Mouse (Mus musculus) stomach, embryonic 16.5 days (tissue): ENCODE measurements around the gene Mcts2. TPM values are rescaled to one million over a fixed set of nuclear protein-coding genes. Genes with fewer than 3 reads are reported as not detected.

Experiments
- ATAC-seq: fragments of 200-750 bp; cut with Nextera tagmentation; 2 replicates; pipeline ENCODE4 v1.8.0; 2017; ENCODE audit warnings: moderate number of reproducible peaks, moderate TSS enrichment; ENCODE audit not compliant: insufficient read depth, low FRiP score
- H3K27ac ChIP-seq: fragments of 300-500 bp; sonication (generic); 2 replicates; pipeline ENCODE4 v1.5.1; 2014; ENCODE audit warnings: low read length
- H3K27me3 ChIP-seq: fragments of 300-500 bp; sonication (generic); 2 replicates; pipeline ENCODE4 v1.6.1; 2014; ENCODE audit warnings: low read length, control low read depth, mixed read lengths; ENCODE audit not compliant: control insufficient read depth, insufficient read depth
- H3K36me3 ChIP-seq: fragments of 300-500 bp; sonication (generic); 2 replicates; pipeline ENCODE4 v1.6.1; 2014; ENCODE audit warnings: low read length; ENCODE audit not compliant: control insufficient read depth, insufficient read depth
- H3K4me1 ChIP-seq: fragments of 300-500 bp; sonication (generic); 2 replicates; pipeline ENCODE4 v1.6.1; 2014; ENCODE audit warnings: low read length, control low read depth, mixed read lengths; ENCODE audit not compliant: control insufficient read depth, insufficient read depth
- H3K4me2 ChIP-seq: fragments of 300-500 bp; sonication (generic); 2 replicates; pipeline ENCODE4 v1.6.1; 2014; ENCODE audit warnings: low read depth, low read length, mixed read lengths
- H3K4me3 ChIP-seq: fragments of 300-500 bp; sonication (generic); replicated peaks from 2 replicates; pipeline ENCODE4 v1.5.1; 2014; ENCODE audit warnings: mild to moderate bottlenecking, low read length
- H3K9ac ChIP-seq: fragments of 300-500 bp; sonication (generic); 2 replicates; pipeline ENCODE4 v1.6.1; 2014; ENCODE audit warnings: low read length
- H3K9me3 ChIP-seq: fragments of 300-500 bp; sonication (generic); replicated peaks from 2 replicates; pipeline ENCODE4 v1.6.1; 2016; ENCODE audit warnings: low read length, control low read depth; ENCODE audit not compliant: control insufficient read depth
- WGBS: fragments of 180-500 bp; shearing (Covaris S2); extraction: QIAGEN DNeasy Blood & Tissue Kit; methylation state at CpG from one replicate; pipeline ENCODE4 v1.1.7; 2014; 5-methylcytosine and 5-hydroxymethylcytosine counted together
- polyA plus RNA-seq: library from polyadenylated mRNA; unstranded; fragments of >200 nt; fragmentation: Nextera tagmentation; extraction: Ambion mirVana; gene quantifications from 2 replicates; pipeline ENCODE4 v1.2.1, GENCODE M21; 2015

The Mcts2 gene
- polyA plus RNA-seq, 1 experiment from 2014 or later, result 24.0 TPM

DNA sequence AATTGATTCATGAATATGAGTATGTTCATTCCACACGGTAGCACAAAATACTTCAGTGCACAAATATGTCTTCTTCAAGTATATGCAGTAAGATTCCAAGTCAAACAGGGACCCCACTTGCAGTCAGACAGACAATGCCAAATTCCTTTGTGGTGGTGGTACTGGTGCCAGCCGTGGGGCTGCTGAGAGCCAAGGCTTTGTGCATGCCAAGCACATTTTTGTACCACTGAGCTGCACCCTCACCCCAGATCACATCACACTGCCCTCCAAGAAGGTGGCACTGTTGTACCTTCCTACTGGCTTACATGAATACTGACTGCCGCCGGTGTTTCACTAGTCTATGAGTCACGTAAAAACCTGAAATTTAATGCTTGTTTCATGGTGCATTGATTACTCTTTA, 7.9 kb upstream of the Mcts2 start:
- Histone ChIP-seq H3K27me3 (no peaks in the 10 kb centered on the region), H3K4me3 (no peak overlapping the region), H3K9ac (no peak overlapping the region), H3K36me3 (peaks cover 18% of the 10 kb centered on the region), H3K4me1 (peaks cover 3% of the 10 kb centered on the region; the same call in 1 of the 2 replicates), H3K9me3 (no peaks in the 10 kb centered on the region), H3K27ac (no peak overlapping the region), H3K4me2 (no peak overlapping the region)
- WGBS, result 85% methylated on average over 5 of the region's 5 CpGs
- ATAC-seq, result no peak

DNA sequence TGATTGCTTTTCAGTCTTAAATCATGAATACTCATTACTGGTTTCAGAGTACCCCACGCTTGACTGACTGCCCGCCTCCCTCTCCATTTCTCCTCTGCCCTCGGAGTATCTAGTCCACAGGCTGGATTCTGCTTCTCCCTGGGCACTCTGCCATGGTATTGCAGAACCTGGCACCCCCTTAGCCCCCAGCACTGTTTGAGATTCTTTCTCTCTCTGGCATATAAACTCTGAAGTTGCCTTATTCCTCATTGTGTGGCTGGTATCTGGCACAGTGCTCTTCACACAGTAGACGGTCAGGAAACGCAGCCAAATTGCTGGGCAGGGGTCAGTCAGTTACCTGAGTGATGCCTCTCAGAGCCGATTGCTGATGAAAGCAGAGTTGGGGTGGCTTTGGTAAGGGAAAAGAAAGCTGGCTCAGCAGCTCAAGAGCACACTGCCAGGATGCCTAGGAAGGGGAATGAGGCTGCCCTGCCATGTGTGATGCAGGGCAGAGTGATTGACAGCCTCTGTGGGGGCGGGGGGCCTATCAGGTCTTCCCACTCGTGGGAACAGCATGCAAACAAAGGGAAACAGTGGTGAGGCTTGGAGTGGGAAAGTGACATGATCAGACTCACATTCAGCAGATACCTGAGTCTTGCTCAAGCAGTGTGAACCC, 7.0 kb upstream of the Mcts2 start:
- ATAC-seq, result no peak

DNA sequence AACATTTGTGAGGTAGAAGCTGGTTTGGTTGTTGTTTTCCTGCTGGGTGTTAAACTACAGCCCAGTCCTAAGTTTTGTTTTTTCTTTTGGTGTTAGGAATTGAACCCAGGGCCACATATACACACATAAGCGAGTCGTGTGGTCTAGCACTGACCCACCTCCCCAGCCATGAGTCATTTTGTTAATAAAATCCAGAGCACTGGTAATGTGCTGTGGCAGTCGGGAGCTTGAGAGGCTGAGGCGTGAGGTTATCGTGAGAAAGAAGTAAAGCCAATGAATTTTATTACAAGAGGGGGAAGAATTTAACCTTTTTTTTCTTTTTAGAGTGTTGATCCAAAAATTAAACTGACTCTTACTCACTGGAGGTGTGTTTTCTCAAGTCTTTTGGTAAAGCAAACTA, 3.7 kb upstream of the Mcts2 start:
- H3K36me3 ChIP-seq, result peaks cover 47% of the 10 kb centered on the region
- no peak overlapping the region for H3K4me2 ChIP-seq
- no peak overlapping the region for H3K9ac ChIP-seq
- WGBS, result 86% methylated on average over 5 of the region's 5 CpGs
- no peak overlapping the region for H3K4me3 ChIP-seq
- H3K4me1 ChIP-seq, result no peaks in the 10 kb centered on the region
- no peak overlapping the region for H3K27ac ChIP-seq
- no peaks in the 10 kb centered on the region for H3K27me3 ChIP-seq
- no peaks in the 10 kb centered on the region; the same call in 1 of the 2 replicates for H3K9me3 ChIP-seq
- ATAC-seq, result no peak

More for the DNA sequence above, 7.0 kb upstream of the Mcts2 start:
- H3K9ac ChIP-seq, result no peak overlapping the region
- H3K36me3 ChIP-seq, result peaks cover 23% of the 10 kb centered on the region
- H3K4me2 ChIP-seq, result no peak overlapping the region
- no peak overlapping the region for H3K27ac ChIP-seq
- no peaks in the 10 kb centered on the region for H3K9me3 ChIP-seq
- 85% methylated on average over 8 of the region's 8 CpGs for WGBS
- no peak overlapping the region for H3K4me3 ChIP-seq
- H3K27me3 ChIP-seq, result no peaks in the 10 kb centered on the region
- no peaks in the 10 kb centered on the region for H3K4me1 ChIP-seq

DNA sequence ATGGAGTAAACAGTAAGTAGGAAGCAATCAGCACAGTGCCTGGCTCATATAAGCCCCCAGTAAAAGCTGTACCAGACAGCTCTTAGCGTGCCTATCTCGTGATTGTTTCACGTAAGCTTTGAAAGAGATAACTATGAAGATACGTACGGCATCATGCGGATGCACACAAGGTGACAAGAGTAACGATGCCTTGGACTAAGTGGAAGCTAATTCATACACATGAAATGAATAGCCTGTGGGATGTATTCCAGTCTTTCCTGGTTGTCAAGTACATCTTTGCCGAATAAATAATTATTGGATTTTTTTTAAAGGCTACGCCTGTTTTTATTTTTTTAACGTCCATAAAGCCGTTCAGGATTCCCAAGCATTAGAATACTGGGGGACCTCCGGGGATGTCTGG, 436 bp upstream of the Mcts2 start:
- H3K36me3 ChIP-seq, result peaks cover 51% of the 10 kb centered on the region
- H3K4me2 ChIP-seq, result peak overlapping the region; percentile 31; the same call in 1 of the 2 replicates
- ATAC-seq, result 0 out of 2 replicates have a peak, but pooled peaks have one; percentile 1
- peak overlapping the region; percentile 12 for H3K27ac ChIP-seq
- H3K27me3 ChIP-seq, result no peaks in the 10 kb centered on the region
- no peaks in the 10 kb centered on the region; the same call in 1 of the 2 replicates for H3K9me3 ChIP-seq
- 48% methylated on average over 12 of the region's 12 CpGs for WGBS
- H3K4me3 ChIP-seq, result peak overlapping the region; percentile 2; the same call in 1 of the 2 replicates
- H3K4me1 ChIP-seq, result no peaks in the 10 kb centered on the region
- 0 out of 2 replicates have a peak overlapping the region, but pooled peaks have one; percentile 17 for H3K9ac ChIP-seq

DNA sequence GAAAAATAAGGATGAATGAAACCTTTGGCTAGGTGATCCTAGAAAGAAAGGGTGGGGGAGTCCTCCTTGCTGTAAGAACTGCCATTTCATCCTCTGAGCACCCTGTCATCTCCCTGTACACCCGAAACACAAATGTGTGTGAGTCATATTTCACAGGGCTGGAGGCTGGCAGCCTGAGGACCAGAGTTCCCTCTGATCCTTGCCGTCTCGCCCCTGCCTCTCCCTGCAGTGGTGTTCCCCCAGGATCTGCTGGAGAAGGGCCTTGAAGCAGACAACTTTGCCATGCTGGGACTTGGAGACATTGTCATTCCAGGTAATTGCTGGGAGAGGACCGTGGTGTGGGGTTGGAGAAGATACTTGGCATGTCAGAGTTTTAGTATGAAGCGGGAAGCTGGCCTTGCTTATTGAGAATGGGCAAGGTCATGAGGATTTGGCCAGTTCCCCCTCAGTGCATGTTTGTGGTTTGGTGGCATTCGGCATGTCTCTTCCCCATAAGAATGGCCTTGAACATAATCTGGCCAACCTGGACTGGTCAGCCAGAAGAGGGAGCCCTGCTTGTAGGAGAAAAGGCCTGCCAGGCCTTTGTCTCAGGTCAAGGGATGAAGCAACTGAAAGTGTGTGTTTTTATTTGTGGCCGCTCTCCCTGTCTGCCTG, 4.9 kb downstream of the Mcts2 start:
- H3K9ac ChIP-seq, result no peak overlapping the region
- no peak overlapping the region for H3K27ac ChIP-seq
- no peaks in the 10 kb centered on the region for H3K9me3 ChIP-seq
- H3K27me3 ChIP-seq, result no peaks in the 10 kb centered on the region
- H3K36me3 ChIP-seq, result peaks cover 27% of the 10 kb centered on the region
- H3K4me3 ChIP-seq, result no peak overlapping the region
- no peak overlapping the region for H3K4me2 ChIP-seq
- ATAC-seq, result no peak
- WGBS, result 69% methylated on average over 7 of the region's 7 CpGs
- H3K4me1 ChIP-seq, result peaks cover 8% of the 10 kb centered on the region

DNA sequence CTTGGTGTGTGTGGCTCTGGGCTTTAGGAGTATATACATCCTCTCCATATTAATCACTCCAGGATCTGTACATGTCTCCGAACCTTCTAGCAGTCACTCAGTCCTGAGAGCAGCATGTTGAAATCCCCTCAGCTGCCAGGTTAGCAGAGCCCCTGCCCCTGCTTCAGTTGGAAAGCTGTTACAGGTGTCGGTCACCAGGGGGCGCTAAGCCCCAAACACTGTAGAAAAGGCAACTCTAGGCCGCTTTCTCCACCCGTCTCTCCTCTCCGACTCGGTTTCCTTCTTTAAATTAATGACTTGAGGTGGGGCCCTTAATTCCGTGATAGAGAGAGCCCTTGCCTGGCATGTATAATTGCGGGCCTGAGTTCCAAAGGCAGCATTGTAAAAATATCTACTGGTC, 6.4 kb downstream of the Mcts2 start:
- peak overlapping the region; percentile 23; the same call in 1 of the 2 replicates for H3K4me3 ChIP-seq
- H3K36me3 ChIP-seq, result peaks cover 16% of the 10 kb centered on the region
- WGBS, result 10% methylated on average over 9 of the region's 9 CpGs
- peak overlapping the region; percentile 39; the same call in 1 of the 2 replicates for H3K27ac ChIP-seq
- no peaks in the 10 kb centered on the region for H3K9me3 ChIP-seq
- H3K9ac ChIP-seq, result peak overlapping the region; percentile 61
- H3K27me3 ChIP-seq, result no peaks in the 10 kb centered on the region
- ATAC-seq, result peak; percentile 38; the same call in 1 of the 2 replicates
- H3K4me1 ChIP-seq, result peaks cover 8% of the 10 kb centered on the region
- peak overlapping the region; percentile 50 for H3K4me2 ChIP-seq

DNA sequence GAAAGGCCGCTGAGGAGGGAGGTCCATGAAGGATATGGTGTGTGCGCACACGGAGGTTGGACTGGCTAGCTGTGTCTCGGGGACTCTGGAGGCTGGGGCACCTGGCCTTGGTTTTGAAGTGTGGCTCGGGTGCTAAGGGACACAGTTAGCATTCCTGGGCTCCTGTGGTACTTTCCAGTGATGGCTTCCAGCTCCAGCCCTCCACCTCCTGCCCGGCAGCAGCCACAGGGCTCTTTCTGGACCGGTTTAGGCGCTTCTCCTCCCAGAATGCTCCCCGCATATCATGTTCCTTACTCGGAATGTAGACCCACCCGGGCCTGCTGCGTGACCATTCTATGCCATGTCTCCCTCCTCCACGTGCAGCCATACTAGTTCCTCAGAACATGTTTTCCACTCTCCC, 6.9 kb downstream of the Mcts2 start:
- Histone ChIP-seq H3K9ac (peak overlapping the region; percentile 61), H3K4me3 (peak overlapping the region; percentile 23; the same call in 1 of the 2 replicates)

DNA sequence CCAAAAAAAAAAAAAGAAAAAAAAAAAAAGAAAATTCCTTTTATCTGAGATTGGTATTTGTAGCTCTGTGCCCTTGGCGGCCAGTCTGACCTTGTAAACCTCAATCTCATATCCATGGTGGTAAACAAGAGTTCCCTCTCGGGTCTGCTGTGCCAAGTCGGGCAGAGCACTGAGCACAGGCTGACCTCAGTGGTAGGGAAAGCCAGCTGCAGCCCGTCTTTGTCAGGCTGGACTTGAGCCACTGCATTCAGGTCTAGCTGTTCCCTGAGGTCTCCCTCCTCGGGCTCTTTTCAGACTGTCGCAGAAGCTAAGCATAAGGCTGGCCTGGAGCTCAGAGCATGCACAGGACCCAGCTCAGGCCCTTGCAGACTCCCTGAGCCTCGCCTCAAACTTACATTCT, 7.9 kb downstream of the Mcts2 start:
- H3K36me3 ChIP-seq, result peaks cover 7% of the 10 kb centered on the region
- 51% methylated on average over 7 of the region's 7 CpGs for WGBS
- no peak overlapping the region for H3K4me3 ChIP-seq
- H3K9me3 ChIP-seq, result no peaks in the 10 kb centered on the region
- H3K4me1 ChIP-seq, result peaks cover 11% of the 10 kb centered on the region
- H3K27me3 ChIP-seq, result no peaks in the 10 kb centered on the region
- H3K4me2 ChIP-seq, result no peak overlapping the region
- no peak overlapping the region for H3K27ac ChIP-seq
- no peak overlapping the region for H3K9ac ChIP-seq
- ATAC-seq, result no peak

More for the DNA sequence above, 6.9 kb downstream of the Mcts2 start:
- H3K36me3 ChIP-seq, result peaks cover 16% of the 10 kb centered on the region
- H3K9me3 ChIP-seq, result no peaks in the 10 kb centered on the region
- peaks cover 10% of the 10 kb centered on the region for H3K4me1 ChIP-seq
- H3K4me2 ChIP-seq, result peak overlapping the region; percentile 50
- H3K27me3 ChIP-seq, result no peaks in the 10 kb centered on the region
- 85% methylated on average over 13 of the region's 13 CpGs for WGBS
- peak overlapping the region; percentile 39; the same call in 1 of the 2 replicates for H3K27ac ChIP-seq
- ATAC-seq, result no peak

DNA sequence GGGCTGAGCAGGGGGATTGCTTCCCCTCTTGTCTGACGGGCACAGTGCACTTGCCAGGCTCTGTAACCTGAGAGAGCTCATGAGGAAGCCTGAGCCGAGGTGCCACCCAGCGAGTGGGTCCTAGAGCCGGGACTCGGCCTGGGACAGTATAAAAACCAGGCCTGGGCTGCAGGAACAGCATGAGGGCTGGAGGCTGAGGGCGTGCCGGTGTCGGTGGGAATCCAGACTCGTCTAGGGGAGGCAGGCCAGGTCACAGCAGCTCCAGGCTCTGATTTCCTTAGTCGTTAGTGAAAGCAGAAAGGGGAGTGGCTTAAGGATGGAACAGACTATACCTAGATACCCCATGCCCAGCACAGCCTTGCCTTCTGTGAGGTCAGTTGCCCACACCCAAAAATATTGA, 9.2 kb downstream of the Mcts2 start:
- Histone ChIP-seq H3K4me3 (no peak overlapping the region), H3K27me3 (no peaks in the 10 kb centered on the region), H3K9ac (peak overlapping the region; percentile 80), H3K27ac (peak overlapping the region; percentile 67), H3K4me1 (peaks cover 11% of the 10 kb centered on the region), H3K9me3 (no peaks in the 10 kb centered on the region), H3K36me3 (peaks cover 17% of the 10 kb centered on the region), H3K4me2 (no peak overlapping the region)
- WGBS, result 65% methylated on average over 10 of the region's 10 CpGs
- ATAC-seq, result no peak
